Mouse (Mus musculus) erythroblast, embryonic 14.5 days (primary cell): ENCODE results near the gene Otof.

Experiments
- GATA1 ChIP-seq: IDR thresholded peaks from 2 replicates; pipeline ENCODE4 v1.6.1; 2012; ENCODE audit warnings: low read length, inconsistent platforms, mixed read lengths
- TAL1 ChIP-seq: IDR thresholded peaks from 3 replicates; pipeline ENCODE4 v1.6.1; 2012; ENCODE audit warnings: low read length, inconsistent platforms, mixed read lengths

- TF ChIP-seq GATA1 = no peak
- no peak for TF ChIP-seq TAL1
These were observed 78.9 kb downstream of the Otof start for GRCm38 (mm10) chr5:30382876-30383275.
